Mouse (Mus musculus) hindlimb bud, embryonic 11.5 days (tissue): ENCODE results near the gene Patl2.
"Not testable (repeated sequence)": the region's sequence is repeated elsewhere in the genome, so short reads cannot be mapped to it uniquely, and the experiment has no call there.

Experiments
- DNase-seq: peaks from one replicate; pipeline ENCODE4 v3.0.0-alpha.2; 2012; ENCODE audit warnings: low read depth, low spot score; ENCODE audit errors: extremely low spot score

Patl2 gene

GRCm38 (mm10) chr2:122186106-122186505 is at the start of gene Patl2, which contains the start of gene Terb2:
Gene Patl2, minus strand, starts transcription at chr2:122186189.
Gene Terb2, plus strand, starts transcription at chr2:122186272.
- no peak for DNase-seq

- DNase-seq, result no peak
These were observed 49.4 kb upstream of the Patl2 start for GRCm38 (mm10) chr2:122235425-122235824.

DNA sequence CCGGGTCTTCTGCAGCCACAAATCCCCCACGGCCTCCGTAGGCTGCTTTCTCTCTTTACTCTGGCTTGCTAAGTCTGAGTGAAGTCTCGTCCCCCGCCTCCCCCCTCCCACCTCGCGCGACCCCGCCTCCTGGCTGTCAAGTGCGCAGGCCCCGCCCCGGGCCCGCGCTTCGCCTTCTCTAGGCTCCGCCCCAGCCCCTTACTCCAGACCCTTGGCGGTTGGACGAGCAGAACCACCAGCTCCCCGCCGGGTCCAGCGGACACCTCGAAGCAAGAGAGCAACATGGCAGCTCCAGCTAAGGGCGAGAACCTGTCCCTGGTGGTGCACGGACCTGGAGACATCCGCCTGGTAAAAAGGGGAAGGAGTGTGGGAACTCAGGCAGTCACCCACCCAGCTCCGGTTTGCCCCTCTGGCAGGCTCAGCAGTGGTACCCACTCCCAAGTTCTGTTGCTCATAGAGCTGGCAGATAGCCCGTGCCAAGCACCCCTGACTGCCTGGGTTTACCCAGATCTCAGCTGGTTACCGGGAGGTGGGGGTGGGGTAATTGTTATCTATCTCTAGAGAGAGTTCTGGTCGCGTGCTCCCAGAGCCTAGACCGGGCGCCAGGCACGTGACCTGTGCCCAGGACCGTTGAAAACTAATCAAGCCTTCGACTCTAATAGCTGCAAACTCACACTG is 48.8 kb upstream of the Patl2 start, which contains the start of gene Sord:
Gene Sord, plus strand, starts transcription at position 139 of the 678 bp plus-strand sequence.
- DNase-seq, result peak; percentile 26

- DNase-seq, result peak; percentile 20
These were observed 48.0 kb upstream of the Patl2 start for GRCm38 (mm10) chr2:122233759-122234557.

DNA sequence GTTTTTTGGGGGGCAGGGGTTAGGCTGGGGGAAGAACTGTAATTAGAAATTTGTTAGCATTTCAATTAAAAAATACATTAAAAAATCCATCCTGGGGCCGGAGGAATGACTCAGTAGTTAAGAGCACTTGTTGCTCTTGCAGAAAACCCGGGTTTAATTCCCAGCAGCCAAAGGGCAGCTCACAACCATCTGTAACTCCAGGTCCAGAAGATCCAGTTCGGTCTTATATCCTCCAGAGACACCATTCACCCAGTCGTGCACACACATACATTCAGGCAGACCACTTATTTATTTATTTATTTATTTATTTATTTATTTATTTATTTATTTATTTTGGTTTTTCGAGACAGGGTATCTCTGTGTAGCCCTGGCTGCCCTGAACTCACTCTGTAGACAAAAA is 47.4 kb upstream of the Patl2 start:
- DNase-seq, result no peak

DNA sequence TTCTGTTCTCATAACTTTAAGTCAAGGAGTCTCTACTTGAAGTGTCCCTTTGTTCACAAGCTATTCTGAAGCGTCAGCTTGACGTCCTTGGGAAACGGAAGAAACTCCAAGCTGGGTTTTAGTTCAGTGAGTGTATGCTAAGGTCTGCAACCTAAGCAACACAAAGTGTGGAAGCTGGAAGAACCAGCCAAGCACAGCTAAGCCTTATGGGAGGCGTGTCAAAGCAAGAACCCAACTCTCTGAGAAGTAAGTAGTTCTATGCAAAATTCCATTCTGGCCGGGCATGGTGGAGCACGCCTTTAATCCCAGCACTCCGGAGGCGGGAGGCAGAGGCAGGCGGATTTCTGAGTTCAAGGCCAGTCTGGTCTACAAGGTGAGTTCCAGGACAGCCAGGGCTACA is 45.6 kb upstream of the Patl2 start:
- no peak for DNase-seq

- DNase-seq, result no peak
These were observed 44.4 kb upstream of the Patl2 start for GRCm38 (mm10) chr2:122230395-122230794.

DNA sequence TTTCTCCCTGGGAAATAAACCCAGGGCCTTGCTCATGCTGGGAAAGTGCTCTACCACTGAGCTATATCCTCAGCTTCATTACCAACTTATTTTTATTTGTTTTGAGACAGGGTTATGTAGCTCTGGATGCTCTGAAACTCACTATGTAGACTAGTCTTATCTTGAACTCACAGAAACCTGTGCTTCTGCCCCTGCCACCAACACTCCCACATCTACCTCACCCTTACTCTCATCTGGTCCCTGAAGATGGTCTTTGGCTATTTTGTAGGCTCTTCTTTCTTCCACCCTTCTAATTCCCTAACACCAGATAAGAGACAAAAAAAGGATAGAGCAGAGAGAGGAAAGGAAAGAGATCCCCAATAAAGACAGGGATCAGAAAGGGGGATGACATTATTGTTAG is 37.7 kb upstream of the Patl2 start:
- no peak for DNase-seq

DNA sequence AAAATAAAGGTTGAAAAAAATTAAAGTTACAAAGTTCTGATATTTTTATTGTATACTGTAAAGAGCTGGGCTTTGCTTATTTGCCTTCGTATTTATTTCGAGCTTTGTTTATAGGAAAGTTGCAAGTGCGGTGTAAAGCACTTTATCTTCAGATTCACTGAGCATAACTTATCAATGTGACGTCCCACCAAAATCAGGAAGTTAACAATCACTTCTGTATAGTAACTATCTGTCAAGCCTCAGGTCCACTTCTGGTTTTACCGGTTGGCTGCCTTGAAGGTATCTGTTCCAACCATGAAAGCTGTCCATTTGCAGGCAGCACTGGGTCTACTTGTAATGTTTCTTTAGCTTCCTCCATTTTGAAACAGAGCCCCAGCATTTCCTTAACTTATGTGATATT is 36.3 kb upstream of the Patl2 start:
- no peak for DNase-seq

DNA sequence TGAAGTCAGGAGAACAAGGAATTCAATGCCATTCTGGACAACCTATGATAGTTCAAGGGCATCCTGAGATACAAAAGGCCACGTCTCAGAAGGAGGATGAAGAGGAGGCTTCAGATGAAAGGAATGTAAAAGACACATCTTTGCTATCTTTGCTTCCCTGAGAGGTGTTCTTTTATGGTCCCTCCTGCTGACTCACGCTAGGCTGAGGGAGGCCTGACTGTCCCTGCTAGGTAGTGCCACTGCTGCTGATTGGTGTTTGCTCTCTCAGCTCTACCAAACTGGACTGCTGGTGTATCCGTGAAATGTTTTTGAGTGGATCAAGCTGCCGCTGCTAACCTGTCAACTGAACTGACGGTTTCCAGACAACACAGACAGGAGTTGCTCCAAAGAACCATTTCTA is 35.8 kb upstream of the Patl2 start:
- DNase-seq, result no peak

DNA sequence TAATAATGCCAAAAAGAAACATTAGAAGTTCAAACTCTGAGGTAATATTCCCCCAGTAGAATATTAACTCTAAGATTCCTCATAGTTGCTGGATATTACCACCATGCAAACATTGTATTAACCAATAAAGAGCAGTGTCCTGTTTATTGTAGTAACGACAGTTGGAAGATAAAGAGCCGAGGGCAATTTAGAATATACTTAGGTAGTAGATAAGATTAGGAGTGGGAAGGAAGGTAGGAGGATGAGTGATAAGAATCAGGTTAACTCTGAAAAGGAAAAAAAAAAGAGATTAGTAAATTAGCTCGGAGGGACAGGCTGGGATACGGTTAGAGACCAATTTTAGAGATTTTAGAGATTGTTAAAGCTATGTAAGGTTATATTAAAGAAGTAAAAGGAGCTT is 35.4 kb upstream of the Patl2 start:
- no peak for DNase-seq

DNA sequence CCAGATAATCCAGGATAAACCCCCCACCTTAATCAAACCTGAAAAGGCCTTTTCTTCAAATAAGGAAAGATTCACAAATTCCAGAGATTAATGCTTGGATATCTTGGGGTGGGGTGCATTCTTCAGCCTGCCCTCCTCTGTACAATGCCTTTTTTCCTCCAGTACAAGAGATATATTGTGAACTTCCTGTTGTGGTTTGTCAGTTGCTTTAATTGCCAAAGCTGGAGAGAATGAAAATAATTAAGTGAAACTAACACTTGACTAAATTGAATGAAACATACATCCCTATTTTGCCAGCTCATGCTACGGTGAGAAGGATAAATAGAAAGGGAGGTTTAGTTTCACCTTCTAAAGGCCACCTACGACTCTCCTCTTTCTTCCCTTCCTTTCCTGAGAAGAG is 32.2 kb upstream of the Patl2 start:
- DNase-seq, result no peak

GRCm38 (mm10) chr2:122217075-122217474 is 31.1 kb upstream of the Patl2 start:
- not testable (repeated sequence) for DNase-seq

DNA sequence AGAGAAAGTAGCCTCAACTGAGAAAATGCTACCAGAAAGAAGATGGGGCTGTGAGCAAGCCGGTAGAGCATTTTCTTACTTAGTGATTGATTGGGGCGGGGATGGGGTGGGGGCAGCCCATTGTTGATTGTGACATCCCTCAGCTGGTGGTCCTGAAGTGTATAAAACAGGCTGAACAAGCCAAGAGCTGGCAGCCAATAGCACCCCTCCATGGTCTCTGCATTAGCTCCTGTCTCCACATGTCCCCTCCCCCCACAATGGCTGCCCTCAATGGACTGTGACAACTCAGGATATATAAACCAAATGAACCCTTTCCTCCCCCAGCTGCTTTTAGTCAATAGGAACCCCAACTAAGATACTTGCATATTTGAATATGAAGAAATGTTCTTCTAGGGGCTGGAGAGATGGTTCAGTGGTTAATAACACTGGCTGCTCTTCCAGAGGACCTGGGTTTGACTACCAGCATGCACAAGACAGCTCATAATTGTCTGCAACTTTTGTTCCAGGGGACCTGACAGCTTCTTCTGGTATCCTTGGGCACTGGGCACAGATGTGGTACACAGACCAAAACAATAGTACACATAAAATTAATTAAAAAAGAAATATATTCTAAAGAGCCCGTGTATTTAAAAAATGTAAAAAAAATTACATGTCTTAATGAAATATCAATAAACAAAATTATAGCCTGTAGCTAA is 24.7 kb upstream of the Patl2 start:
- DNase-seq, result no peak

- no peak for DNase-seq
These were observed 20.6 kb upstream of the Patl2 start for GRCm38 (mm10) chr2:122206440-122207107.

GRCm38 (mm10) chr2:122201501-122201900 is 15.5 kb upstream of the Patl2 start:
- no peak for DNase-seq

DNA sequence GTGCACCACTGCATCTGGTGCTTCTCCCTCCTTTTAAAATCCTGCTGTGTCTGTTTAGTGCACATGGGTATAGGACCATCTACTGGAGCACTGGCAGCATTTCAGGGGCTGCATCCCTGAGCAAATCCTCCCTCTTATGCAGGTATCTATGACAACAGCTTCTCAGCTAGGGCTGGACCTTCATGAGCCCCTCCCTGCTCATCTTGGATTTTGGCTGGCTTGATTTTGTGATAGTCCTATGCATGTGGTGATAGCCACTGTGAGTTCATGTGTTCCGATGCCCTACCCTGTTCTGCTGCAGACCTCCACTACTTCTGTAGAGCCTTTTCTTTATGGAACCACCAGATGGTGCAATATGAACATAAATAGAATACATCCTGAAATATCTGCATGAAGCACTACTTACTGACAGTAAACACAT is 8.5 kb upstream of the Patl2 start:
- no peak for DNase-seq

DNA sequence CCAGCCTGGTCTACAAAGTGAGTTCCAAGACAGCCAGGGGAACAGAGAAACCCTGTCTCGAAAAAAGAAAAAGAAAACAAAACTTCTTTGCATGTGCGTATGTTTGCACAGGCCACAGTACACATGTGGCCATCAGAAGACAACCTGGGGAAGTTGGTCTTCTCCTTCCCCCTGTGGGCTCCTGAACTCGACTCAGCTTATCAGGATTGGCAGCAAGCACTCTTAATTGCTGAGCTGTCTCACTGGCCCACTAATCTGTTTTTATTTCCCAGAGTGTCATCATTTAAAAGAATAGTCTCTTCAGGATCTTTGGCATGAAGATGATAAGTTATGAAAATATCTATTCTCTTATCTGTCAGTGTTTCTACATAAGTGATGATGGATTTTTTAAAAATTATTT is 5.9 kb upstream of the Patl2 start:
- DNase-seq, result no peak

GRCm38 (mm10) chr2:122186751-122187150 is 762 bp upstream of the Patl2 start:
- no peak for DNase-seq

GRCm38 (mm10) chr2:122185086-122185485 is 903 bp downstream of the Patl2 start:
- DNase-seq, result no peak
